Mouse (Mus musculus): Measurements from ENCODE around the gene Fermt1.

Fermt1 gene

GRCm38 (mm10) chr2:132861456-132861855, 84.2 kb downstream of the Fermt1 start:
- DNase-seq (ENCODE audit: low spot score in 2 of 2) = no peak

GRCm38 (mm10) chr2:132860435-132860834, 85.3 kb downstream of the Fermt1 start:
- DNase-seq (ENCODE audit: low spot score in 2 of 2) = no peak

GRCm38 (mm10) chr2:132856333-132856732, 89.4 kb downstream of the Fermt1 start:
- no peak for DNase-seq (ENCODE audit: low spot score in 2 of 2)

All from frontal cortex, postnatal 10 days (tissue).